Mouse (Mus musculus): ENCODE results near the gene Tbc1d14.

DNA sequence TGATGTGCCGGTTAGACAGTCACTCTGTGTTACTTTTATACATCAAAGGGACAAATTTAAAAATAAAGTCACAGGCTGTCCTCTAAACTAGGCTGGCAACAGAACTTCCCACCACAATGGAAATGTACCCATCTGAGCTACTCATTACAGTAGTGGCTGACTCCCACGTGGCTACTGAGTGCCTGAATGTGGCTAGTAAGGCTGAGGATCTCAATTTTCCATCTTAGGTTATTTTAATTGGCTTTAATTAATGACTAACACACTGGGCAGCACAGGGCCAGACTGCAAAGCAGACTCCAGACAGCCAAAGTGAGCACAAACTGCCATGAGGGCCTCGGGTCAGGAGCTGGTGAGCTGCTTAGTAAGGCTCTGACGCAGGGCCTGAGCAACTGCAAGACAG is 31.6 kb downstream of the Tbc1d14 start:
- TF ChIP-seq POLR2AphosphoS5 (IDR thresholded peaks at IDR 0.05; ENCODE audit: insufficient replicate concordance, low read depth, low read length) (no peak), CTCF (IDR thresholded peaks at IDR 0.05; ENCODE audit: low read depth, low read length) (no peak), GATA2 (IDR thresholded peaks at IDR 0.05; ENCODE audit: borderline replicate concordance, low read depth, low read length) (no peak)

All from G1E (cell line).